Mouse (Mus musculus) ZHBTc4 (cell line): ENCODE data around the gene Tlk1.
A peak's percentile ranks its signal among the peaks of the same experiment; 100 is the strongest.

Source experiments
- DNase-seq: peaks from one replicate; pipeline ENCODE4 v3.0.0-alpha.2; 2011; ENCODE audit warnings: low read depth, low spot score

Tlk1 gene

DNA sequence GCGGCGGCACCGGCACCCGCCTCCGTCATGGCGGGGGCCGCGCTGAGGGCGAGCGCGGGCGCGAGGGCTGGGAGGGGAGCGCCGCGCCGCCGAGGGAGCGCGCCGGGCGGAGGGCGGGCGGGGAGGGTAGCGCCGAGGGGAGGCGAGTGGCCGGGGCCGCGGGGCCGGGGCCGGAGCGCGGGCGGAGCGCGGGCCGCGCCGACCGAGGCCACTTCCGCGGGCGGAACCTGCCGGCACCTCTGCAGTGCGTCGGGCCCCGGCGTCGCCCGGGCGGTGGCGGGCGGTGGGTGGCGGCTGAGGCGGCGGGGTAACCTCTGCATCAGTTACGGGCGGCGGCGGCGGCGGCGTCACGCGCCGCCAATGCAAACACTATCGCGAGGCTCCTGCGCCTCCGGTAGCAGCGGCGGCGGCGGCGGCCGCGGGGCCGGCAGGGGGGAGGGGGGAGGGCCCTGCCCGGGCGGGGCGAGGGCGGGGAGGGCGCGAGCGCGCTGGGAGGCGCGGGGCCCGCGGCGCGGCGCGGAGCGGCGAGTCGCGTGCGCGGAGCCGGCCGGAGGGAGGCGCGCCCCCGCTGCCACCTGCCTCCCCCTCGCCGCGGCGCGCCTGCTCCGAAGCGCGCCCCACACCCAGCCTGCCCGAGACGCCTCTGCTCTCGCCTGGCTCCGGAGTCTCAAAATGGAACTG, at the start of gene Tlk1:
Gene Tlk1, minus strand, starts transcription at position 358 of the 681 bp plus-strand sequence.
- peak; percentile 92 for DNase-seq

DNA sequence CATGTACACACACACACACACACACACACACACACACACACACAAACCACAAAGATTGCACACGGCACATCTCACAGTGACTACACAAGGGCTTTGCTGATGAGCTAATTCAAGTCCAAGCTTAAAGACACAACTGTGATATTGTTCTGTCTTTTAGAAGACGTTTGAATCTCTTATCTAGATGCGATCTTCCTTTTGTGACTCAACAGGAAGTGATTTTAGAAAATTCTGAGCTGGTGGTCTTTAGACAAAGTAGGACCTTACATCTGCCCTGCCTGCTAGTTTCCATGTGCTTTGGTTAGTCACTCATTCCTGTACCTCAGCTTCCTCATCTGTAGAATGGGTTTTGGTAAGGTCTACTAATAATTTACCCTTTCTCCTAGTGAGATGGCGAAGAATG, 49.6 kb upstream of the Tlk1 start:
- DNase-seq = no peak

DNA sequence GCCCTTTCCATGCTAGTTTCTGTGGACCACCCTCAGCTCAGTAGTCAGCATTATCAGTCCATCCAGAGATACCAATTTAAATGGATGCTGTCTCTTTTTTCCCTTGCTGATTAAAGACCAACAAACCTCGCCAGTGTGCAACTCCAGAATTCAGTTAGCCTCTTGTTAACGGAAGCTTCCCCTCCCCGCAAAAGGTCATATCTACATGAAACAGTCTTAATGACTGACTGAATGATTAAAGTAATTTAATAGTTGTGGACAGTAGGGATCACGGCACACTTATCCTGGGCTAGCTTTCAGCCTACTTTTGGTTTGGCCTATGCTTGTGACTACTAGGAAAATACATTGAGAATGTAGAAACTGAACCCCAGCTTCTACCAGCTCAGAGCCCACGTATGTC, 47.6 kb upstream of the Tlk1 start:
- DNase-seq = no peak

DNA sequence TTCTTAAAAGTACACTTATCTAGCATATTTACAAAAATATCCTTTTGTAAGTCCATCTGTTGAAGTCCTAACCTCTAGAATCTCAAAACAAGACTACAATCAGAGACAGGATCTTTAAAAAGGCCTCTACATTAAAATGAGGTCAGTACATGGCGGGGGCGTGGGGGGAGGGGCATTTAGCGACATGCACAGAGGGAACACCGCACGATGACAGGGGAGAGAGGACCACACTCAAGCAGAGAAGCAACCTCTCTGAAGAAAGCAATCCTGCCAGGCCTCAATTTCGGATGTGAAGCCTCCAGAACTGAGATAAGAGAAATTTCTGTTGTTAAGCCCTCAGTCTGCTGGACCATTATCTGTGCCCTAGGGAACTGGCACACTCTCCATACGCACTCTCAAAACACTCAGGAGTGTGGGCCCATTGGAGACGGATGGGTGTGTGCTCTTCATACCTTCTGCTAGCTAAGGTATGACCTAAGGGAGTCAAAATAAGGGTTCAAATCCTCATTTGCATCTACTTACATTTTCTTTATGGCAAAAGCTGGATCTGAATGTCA, 46.0 kb upstream of the Tlk1 start:
- peak; percentile 10 for DNase-seq

DNA sequence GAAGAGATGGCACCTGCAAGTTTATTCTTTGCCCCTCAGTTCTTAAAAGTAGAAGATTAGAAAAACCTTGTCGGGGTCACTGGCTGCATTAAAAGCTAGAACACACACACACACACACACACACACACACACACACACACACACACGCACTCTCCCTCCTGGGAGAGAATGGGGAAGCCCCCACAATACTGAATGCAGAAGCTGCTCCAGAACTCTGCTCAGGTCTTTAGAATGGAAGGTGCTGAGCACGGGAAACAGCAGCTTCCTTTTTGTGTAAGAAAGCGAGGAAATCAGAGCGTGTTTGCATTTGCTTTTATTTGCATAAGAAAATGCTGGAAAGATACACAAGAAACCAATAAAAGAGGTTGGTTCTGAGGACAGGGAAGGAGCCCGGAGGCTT, 45.3 kb upstream of the Tlk1 start:
- DNase-seq = no peak

DNA sequence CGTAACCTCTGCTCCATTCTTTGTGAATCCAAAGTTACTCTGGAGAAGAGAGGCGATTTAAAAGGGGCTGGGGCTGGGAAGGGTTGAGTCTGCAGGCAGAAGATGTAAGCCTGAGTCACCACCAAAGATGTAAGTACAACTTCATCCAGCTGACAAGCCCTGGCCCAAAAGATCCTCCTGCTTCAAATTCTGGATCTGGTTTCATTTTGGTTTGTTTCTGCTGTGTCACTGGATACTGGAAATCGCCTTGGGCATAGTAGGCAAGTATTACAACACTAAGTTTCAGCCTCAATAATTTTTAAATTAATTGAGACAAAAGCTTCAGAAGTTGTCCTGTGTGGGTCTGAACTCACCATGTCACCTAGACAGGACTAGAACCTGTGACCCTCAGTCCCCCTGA, 43.6 kb upstream of the Tlk1 start:
- no peak for DNase-seq

DNA sequence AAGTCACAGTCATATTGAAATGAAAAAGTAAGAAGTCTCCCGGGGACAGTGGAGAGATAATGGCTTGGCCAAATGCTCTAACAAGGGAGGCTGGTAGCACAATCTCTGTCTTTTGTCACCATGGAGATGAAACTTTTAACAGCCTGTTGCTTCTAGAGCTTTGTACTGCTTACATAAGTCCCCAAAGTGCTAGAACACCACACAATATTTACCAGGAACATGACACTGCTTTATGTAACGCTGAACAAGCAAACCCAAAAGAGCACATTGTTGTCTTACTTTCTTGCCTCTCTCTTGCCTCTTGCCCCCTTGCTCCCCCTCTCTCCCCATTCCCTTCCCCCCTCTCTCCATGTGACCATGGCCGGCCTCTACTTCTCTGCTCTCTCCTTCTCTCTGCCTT, 41.7 kb upstream of the Tlk1 start:
- no peak for DNase-seq

DNA sequence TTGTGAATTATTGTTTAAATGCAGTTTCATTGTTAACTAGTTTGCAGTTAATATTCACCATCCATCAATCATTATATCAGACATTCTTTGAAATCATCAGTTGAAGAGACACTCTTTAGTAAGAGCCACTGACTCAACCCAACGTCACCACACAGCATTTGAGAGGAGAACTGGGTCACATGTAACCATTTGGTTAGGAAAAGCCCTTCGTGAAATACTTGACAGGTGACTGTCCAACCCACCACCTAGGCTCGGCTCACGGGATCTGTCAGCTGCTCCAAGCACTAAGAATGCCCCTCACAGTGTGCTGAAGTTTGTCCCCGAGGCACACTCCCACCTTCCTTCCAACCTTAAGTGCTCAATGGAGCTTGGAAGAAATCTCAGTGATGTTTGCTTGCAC, 37.4 kb upstream of the Tlk1 start:
- no peak for DNase-seq

DNA sequence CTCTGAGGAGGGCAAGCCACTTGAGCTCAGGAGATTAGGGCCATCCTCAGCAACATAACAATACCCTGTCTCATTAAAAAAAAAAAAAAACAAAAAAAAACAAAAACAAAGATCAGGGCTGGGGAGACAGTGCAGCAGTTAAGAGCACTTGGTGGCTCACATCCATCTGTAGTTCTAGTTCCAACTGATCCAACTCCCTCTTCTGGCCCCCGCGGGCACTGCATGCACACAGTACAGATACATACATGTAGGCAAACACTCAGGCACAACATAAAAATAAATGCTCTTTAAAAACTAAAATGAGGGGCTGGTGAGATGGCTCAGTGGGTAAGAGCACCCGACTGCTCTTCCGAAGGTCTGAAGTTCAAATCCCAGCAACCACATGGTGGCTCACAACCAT, 34.2 kb upstream of the Tlk1 start:
- DNase-seq = peak; percentile 71

DNA sequence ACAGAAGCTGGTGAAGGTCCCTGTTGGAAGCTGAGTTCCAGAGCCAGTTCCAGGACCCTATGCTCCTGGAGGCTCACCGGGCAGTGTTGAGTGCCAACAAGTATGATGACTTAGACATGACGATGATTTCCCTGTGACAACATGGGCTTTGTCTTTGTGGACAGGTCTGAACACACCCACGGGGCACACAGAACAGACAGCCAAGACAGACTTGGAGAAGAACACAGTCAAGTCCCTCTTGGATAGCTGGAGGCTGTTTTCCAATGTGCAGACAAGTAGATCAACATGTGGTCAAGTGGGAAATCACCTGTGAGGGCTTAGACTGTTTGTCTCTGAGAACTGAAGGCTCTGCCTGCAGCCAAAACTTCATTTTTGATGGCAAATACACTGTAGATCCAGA, 31.4 kb upstream of the Tlk1 start:
- DNase-seq = no peak

DNA sequence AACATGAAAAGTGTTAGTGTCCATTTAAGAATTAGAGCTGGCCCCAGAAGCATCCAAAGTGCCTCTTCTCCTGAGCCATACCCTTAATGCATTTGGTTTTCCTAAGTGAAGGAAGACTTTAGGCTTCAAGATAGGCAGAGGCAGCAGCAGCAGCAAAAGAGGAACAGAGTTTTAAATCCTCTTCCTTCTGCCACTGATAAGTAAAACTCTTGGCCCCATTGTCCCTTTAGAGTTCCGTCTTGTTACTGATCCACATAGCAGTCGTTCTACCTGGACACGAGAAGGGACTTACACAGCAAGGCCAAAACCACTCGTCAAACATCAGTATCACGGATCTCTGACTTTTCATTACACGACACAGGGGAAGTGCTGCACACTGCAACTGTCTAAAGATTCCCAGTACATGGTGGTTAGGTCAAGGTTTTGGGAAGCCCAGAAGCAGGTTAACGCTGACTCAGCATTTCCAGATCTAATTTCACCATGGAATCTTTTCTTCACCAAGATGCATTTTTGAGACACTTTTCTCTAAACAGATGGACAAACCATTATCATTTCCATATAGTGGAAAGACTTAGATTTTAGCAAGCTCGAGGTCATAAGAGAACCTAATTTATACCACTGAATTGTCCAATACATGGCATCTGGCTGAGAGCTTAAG, 28.8 kb upstream of the Tlk1 start:
- DNase-seq = no peak

DNA sequence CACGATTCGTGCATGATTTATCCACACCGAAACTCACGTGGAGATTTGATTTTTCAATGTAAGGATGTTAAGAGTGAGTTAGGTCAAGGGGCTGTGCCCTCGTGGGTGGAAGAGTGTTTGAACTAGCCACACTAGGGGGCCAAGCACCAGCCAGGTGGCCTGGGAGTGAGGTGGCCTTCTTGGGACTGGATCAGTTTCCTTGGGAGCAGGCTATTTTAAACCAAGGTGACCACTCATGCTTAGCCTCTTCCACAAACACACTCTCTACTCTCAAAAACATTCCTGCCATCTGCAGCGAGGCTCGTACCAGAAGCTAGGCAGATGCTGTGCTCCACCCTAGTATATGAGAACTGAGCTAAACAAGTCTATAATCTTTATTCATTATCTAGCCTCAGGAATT, 27.8 kb upstream of the Tlk1 start:
- no peak for DNase-seq

DNA sequence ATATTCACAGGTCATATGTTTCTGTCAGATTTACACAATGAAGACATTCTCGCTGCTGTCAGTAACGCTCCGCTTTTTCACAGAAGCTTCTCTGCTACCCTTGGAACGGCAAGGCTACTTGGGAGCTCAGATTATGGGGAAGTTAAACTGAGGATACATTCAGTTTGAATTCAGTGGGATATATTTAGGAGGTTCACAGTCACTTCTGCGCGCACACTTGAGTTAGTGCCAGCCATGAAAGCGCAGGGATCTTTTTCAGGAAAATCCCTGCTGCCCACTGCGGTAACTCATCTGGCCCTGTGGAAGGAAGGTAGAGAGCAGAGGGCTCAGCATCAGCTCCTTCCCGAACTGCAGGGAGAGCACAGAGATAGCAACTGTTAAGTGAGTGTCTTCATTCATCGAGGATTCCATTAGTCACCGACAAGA, 27.3 kb upstream of the Tlk1 start:
- no peak for DNase-seq

DNA sequence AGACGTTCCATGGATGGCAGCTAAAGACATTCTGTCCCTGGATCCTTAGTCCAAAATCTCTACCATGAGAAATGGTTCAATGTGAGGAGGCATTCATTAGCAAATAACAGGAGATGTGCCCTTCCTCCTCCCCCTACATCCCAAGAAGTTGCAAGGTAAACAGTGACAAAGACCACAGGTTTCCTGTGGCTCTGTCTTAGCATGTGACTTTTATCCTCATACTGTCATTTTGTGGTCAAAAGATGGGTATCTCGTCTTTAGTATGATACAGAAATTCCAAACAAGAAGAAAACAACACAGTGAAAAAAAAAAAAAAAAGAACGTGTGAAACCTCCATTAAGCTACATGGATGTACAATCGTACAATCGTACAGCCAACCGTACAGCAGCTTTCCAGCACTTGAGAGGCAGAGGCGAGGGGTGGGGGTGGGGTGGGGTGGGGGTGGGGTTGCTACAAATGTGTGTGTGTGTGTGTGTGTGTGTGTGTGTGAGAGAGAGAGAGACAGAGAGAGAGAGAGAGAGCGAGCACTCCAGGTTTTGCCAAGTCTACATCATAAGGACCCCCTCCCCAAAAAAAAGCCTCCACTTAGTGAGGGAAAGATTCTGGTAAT, 26.8 kb upstream of the Tlk1 start:
- no peak for DNase-seq

DNA sequence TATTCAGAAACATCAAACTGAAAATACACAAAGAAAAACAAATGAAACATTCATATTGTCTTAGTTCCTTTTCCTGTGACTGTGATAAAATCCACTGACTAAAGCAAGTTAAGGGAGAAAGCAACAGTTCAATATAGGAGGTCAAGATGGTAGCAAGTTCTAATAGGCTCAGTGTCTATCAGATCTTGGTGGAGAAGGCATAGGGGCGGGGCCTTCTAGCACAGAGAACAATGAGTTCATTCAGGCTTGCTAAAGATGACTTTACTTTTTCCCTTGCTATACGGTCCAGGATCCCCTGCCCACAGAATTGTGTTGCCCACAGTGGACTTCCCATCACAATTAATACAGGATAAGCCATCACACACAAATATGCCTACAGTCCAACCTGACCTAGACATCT, 20.3 kb upstream of the Tlk1 start:
- DNase-seq = no peak

DNA sequence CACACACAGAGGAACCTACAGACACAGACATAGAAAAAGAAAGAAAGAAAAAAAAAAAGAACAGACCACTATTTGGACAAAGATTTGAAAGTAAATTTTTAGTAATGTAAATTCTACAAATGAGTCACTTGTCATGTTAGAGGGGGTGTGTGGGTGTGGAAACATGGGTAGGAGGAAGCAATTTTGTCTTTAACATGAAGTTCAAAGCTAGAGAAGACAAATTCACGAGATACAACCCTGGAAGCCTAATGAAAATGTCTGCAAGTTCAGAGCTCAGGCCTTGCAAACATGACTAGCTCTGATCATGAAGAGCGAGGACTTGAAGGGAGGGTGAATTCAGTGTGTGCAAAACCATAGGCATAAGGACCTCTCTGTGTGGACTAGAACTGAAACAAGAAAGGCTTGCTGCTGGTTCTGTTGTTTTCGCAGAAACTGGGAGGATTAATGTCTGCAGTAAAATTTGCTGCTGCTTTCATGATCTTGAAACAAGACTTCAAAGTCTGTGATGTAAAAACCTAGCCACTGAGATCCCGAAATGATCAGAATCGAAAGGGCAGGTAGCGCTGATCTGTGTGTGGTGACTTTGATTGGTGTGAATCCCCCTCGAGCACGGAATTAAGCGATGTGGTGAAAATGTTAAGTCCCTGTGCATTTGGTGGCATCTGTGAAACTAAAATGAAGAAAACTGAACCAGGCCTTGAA, 19.3 kb upstream of the Tlk1 start:
- DNase-seq = no peak

DNA sequence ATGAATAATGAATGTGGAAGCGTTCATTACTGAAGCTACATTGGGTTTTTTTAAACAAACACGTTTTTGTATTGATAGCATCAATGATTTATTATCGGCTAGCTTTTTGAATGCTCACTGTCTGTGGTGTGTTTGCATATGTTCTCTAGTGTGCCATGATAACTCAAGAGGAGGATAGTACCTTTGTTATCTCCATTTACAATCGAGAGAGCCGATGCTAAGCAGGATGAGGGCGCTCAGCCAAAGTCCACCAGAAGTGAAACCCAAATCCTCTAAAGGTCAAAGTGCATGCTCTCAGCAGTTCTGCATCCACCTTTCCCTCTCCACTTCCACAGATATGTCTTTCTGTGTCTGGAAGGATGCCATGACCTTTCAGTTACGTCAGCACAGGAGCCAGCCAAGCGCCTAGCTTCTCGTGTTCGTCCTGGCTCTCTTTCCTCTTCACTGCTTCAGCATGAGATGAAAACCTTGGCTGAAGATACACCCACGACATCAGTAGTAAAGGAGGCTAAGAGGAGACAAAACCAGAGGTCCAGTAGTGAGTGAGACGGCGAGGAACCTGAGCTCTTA, 16.6 kb upstream of the Tlk1 start:
- no peak for DNase-seq

DNA sequence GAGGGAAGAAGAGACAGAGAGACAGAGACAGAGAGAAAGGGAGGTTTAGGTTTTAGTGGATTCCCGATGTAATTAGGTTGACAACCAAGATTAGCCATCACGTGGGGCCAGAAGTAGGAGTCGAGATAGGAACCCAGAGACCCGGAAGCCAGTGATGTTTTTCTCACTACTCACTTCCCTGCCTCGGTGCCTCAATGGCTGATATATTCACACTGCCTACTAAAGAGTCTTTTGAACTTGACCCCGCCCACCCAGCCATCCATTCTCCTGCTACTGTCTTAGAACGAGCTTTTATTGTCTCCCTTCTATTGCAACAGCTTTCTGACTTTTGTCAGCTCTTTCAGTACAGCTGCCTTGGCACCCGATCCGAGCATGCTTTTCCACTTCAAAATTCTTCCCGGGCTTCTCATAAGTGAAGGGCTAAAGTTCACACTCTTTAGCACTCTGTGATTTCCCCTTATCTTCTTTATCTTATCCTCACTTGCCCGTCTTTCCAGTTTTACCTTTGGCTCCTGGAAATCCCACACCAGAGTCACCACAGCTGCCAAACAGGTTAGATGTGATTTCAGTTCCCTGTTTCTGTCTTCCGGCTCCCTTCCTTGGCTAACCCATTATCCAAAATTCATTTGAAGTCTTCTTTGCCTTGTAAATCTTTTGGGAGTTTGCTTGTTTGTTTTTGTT, 13.1 kb upstream of the Tlk1 start:
- peak; percentile 67 for DNase-seq

DNA sequence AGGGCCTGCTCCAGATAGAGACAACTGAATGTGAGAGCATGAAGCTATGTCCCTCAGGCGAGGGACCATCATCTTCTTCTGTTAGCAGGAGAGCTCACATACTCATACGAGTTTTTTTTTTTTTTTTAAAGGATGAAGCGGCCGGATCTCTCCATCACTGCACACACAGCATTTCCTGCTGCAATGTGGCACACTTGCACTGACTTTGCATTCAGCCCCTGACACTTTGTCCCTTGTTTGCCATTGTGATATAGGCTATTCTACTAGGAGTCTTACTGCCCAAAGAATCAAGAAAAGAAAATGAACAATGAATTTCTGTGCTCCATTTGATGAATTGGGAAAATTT, 10.8 kb upstream of the Tlk1 start:
- DNase-seq = no peak

DNA sequence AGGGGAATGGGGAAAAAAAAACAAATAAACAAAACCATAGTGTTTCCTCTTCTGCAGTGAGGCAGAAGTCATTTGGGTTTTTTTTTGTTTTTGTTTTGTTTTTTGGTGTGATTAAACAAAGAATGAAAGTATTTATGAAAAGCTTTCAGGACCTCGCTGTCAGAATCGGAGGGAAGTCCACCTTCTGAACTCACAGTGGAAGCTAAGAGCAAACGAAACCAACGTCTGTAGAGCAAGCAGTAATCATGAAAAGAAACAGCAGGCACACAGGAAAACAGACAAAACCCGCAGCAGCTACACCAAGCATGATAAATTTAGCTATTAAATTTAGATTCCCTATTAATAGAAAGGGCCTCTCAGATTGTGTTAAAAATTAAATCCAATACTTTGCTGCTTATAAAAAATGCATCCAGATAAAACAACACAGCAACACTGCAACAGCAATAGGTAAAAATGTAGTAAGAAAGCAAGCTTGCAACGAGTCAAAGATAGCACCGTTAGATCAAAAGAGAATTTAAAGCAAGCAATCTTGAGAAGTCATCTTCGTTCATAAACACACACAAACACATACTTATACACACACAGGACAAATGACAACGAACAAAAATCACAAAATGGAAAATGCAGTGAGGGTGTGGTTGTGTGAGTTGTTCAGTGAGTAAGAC, 10.2 kb upstream of the Tlk1 start:
- DNase-seq = no peak

DNA sequence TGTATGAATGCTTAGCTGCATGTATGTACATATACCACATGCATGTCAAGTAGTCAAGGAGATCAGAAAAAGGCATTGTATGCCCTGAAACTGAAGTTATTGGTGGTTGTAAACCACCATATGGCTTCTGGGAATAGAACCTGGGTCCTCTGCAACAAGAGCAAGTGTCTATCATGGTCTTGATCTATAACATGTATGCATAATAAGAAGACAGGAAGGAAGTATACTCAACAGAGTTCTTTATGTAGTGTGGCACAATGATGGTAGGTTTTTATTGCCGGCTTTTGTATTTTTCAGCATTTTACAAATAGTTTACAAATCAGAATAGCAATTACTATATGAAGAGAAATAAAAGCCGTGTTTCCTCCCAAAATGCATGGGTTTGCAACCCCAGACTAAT, 9.7 kb upstream of the Tlk1 start:
- DNase-seq = no peak
